Mouse (Mus musculus): ENCODE measurements around the gene Zfp770. TPM values are rescaled to one million over a fixed set of nuclear protein-coding genes. Genes with fewer than 3 reads are reported as not detected.
A peak's percentile ranks its signal among the peaks of the same experiment; 100 is the strongest.

Zfp770 gene
- total and polyA plus RNA-seq, 3 experiments = 6.6 to 9.6 TPM; not detected in 1

- Histone ChIP-seq H3K4me3 (ENCODE audit: control insufficient read depth in 1 of 2, insufficient read depth in 1 of 2, low read depth in 2 of 2, low read length in 2 of 2) (no peak overlapping the region), H3K79me2 (ENCODE audit: control insufficient read depth, insufficient read depth, low read length, poor library complexity) (no peaks in the 10 kb centered on the region), H3K27me3 (ENCODE audit: control insufficient read depth in 1 of 2, insufficient read depth in 2 of 2, low read length in 2 of 2) (no peaks in the 10 kb centered on the region), H3K27ac (ENCODE audit: control insufficient read depth, low read depth, low read length) (no peak overlapping the region), H3K9ac (ENCODE audit: control insufficient read depth, low read depth, low read length, poor library complexity, severe bottlenecking) (no peak overlapping the region), H3K4me1 (ENCODE audit: control insufficient read depth in 1 of 2, insufficient read depth in 2 of 2, low read length in 2 of 2) (no peaks in the 10 kb centered on the region), H3K9me3 (replicated peaks; ENCODE audit: insufficient read depth, low read length) (no peaks in the 10 kb centered on the region), H3K36me3 (ENCODE audit: control insufficient read depth in 1 of 2, insufficient read depth in 2 of 2, low read length in 2 of 2) (peaks cover 0 to 31% of the 10 kb centered on the region in 2 experiments; a peak in 2 of 4 replicates)
- TF ChIP-seq CTCF (IDR thresholded peaks at IDR 0.05 in 2 of 3, conservative IDR thresholded peaks at IDR 0.05 in 1 of 3; ENCODE audit: control insufficient read depth in 1 of 3, insufficient read depth in 1 of 3, low read depth in 2 of 3, low read length in 3 of 3, poor library complexity in 1 of 3, severe bottlenecking in 1 of 3) (peak; percentile 60 to 81 (median 67)), E2F4 (IDR thresholded peaks at IDR 0.05; ENCODE audit: borderline replicate concordance, low read depth, low read length) (no peak), TBP (IDR thresholded peaks at IDR 0.05; ENCODE audit: low read depth, low read length) (no peak), MYC (IDR thresholded peaks at IDR 0.05; ENCODE audit: low read depth, low read length) (no peak), MAZ (IDR thresholded peaks at IDR 0.05; ENCODE audit: low read depth, low read length) (no peak), TAL1 (IDR thresholded peaks at IDR 0.05; ENCODE audit: low read length) (no peak), HCFC1 (IDR thresholded peaks at IDR 0.05; ENCODE audit: low read depth, low read length) (no peak), POLR2A (IDR thresholded peaks at IDR 0.05; ENCODE audit: control insufficient read depth in 1 of 2, insufficient read depth in 1 of 2, low read depth in 1 of 2, low read length in 2 of 2, poor library complexity in 1 of 2) (no peak), MAX (IDR thresholded peaks at IDR 0.05; ENCODE audit: low read length) (no peak), ZKSCAN1 (IDR thresholded peaks at IDR 0.05; ENCODE audit: low read depth, low read length) (no peak), USF1 (IDR thresholded peaks at IDR 0.05; ENCODE audit: low read depth, low read length) (no peak), SMC3 (IDR thresholded peaks at IDR 0.05; ENCODE audit: low read depth, low read length) (peak; percentile 67), ZNF384 (IDR thresholded peaks at IDR 0.05; ENCODE audit: low read depth, low read length) (no peak), ZMIZ1 (IDR thresholded peaks at IDR 0.05; ENCODE audit: low read depth, low read length) (no peak), RAD21 (IDR thresholded peaks at IDR 0.05; ENCODE audit: low read depth, low read length) (peak; percentile 52), POLR2AphosphoS2 (IDR thresholded peaks at IDR 0.05; ENCODE audit: low read length) (no peak), ELF1 (IDR thresholded peaks at IDR 0.05; ENCODE audit: low read depth, low read length) (no peak), NELFE (IDR thresholded peaks at IDR 0.05; ENCODE audit: low read depth, low read length) (no peak), BHLHE40 (IDR thresholded peaks at IDR 0.05; ENCODE audit: borderline replicate concordance, low read depth, low read length) (no peak)
- DNase-seq (ENCODE audit: low read depth, low spot score) = peak; percentile 58
These were observed 55.9 kb downstream of the Zfp770 start for GRCm38 (mm10) chr2:114145315-114145801.

GRCm38 (mm10) chr2:114144915-114145314, 56.4 kb downstream of the Zfp770 start:
- H3K27ac ChIP-seq (ENCODE audit: control insufficient read depth, low read depth, low read length) = no peak overlapping the region
- H3K4me1 ChIP-seq (ENCODE audit: control insufficient read depth in 1 of 2, insufficient read depth in 2 of 2, low read length in 2 of 2) = no peaks in the 10 kb centered on the region
- no peaks in the 10 kb centered on the region for H3K9me3 ChIP-seq (replicated peaks; ENCODE audit: insufficient read depth, low read length)
- no peaks in the 10 kb centered on the region for H3K27me3 ChIP-seq (ENCODE audit: control insufficient read depth in 1 of 2, insufficient read depth in 2 of 2, low read length in 2 of 2)
- no peak for DNase-seq (ENCODE audit: low read depth, low spot score)
- no peaks in the 10 kb centered on the region for H3K79me2 ChIP-seq (ENCODE audit: control insufficient read depth, insufficient read depth, low read length, poor library complexity)
- no peak overlapping the region for H3K9ac ChIP-seq (ENCODE audit: control insufficient read depth, low read depth, low read length, poor library complexity, severe bottlenecking)
- TF ChIP-seq ETS1 (IDR thresholded peaks at IDR 0.05; ENCODE audit: low read depth, low read length) (no peak), MYB (IDR thresholded peaks at IDR 0.05; ENCODE audit: low read depth, low read length) (no peak), JUND (IDR thresholded peaks at IDR 0.05; ENCODE audit: low read depth, low read length) (no peak), TAL1 (IDR thresholded peaks at IDR 0.05; ENCODE audit: low read length) (no peak), SIN3A (IDR thresholded peaks at IDR 0.05; ENCODE audit: low read length) (no peak), TCF12 (IDR thresholded peaks at IDR 0.05; ENCODE audit: low read depth, low read length) (no peak)
- H3K36me3 ChIP-seq (ENCODE audit: control insufficient read depth in 1 of 2, insufficient read depth in 2 of 2, low read length in 2 of 2) = peaks cover 0 to 33% of the 10 kb centered on the region in 2 experiments; a peak in 2 of 4 replicates
- H3K4me3 ChIP-seq (ENCODE audit: control insufficient read depth in 1 of 2, insufficient read depth in 1 of 2, low read depth in 2 of 2, low read length in 2 of 2) = no peak overlapping the region
